Comparison of ENCODE assay signal across 8 mouse cellular contexts in the genomic region with DNA sequence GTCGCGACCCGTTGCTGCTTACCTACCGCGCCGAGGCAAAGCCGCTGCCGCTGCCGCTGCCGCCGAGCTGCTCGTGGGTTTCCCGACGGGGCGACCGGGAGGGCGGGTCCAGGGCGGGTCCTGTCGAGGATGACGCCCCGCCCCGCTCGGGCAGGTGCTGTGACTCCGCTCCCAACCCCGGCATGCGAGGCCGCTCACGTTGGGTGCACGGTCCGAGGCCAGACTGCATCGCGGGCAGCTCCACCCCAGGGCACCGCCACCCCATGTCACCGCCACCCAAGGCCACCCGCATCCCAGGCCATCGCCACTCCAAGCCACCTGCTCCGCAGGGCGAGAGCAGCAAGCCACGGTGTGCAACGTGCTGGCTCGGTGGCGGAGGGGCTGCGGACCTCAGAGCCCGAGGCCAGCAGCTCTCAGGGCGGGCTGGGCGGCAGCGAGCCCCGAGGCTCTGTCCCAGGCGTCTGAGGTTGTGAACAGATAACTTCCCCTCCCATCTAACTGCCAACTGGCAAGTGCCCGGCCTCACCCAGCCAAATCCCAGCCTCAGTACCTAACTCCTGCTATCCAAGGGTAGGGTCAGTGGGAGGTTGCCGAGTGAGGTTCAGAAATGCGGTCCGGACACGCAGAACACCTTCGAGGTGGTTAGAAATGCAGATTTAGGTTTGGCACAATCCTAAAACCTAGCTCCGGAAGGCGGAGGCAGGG. TPM values are rescaled to one million over a fixed set of nuclear protein-coding genes. Genes with fewer than 3 reads are reported as not detected.
A peak's percentile ranks its signal among the peaks of the same experiment; 100 is the strongest.
DNase-seq lines count a peak whose midpoint lies in the region; ATAC-seq and TF ChIP-seq lines count a peak whose summit lies in the region.

A gene (minus strand): TSS at position 96 of the 705 bp plus-strand sequence.

- H3K4me2 ChIP-seq in hindbrain, embryonic 13.5 days: peak within 1 kb of the TSS; percentile 60
- peak within 1 kb of the TSS; percentile 58 for H3K4me2 ChIP-seq in lung, embryonic 14.5 days
- H3K4me2 ChIP-seq in neural tube, embryonic 14.5 days (ENCODE audit: low read depth, low read length): peak within 1 kb of the TSS; percentile 48

- DNase-seq in left cerebral cortex, adult 8-10 months (ENCODE audit: low spot score in 2 of 2): no peak
- DNase-seq in left cerebral cortex, postnatal 14 days (ENCODE audit: low spot score in 2 of 2): no peak
- DNase-seq in lung, embryonic 14.5 days: peak; percentile 35
- peak; percentile 43 for DNase-seq in yolk sac, embryonic 10.5 days (ENCODE audit: low spot score)
- DNase-seq in right cerebral cortex, postnatal 4 days: no peak

- H3K4me1 ChIP-seq in hindbrain, embryonic 13.5 days (replicated peaks): peaks cover 13% of the 10 kb centered on the region
- no peaks in the 10 kb centered on the region for H3K4me1 ChIP-seq in lung, embryonic 14.5 days (ENCODE audit: insufficient read depth)
- peaks cover 7% of the 10 kb centered on the region; the same call in 1 of the 2 replicates for H3K4me1 ChIP-seq in neural tube, embryonic 14.5 days (ENCODE audit: control insufficient read depth, insufficient read depth, low read length)

- no peaks in the 10 kb centered on the region for H3K36me3 ChIP-seq in hindbrain, embryonic 13.5 days
- H3K36me3 ChIP-seq in lung, embryonic 14.5 days (ENCODE audit: insufficient read depth): no peaks in the 10 kb centered on the region
- no peaks in the 10 kb centered on the region for H3K36me3 ChIP-seq in neural tube, embryonic 14.5 days (ENCODE audit: control insufficient read depth, insufficient read depth, low read length)

- WGBS in hindbrain, embryonic 13.5 days: 4% methylated on average over 54 of the region's 57 CpGs
- 6% methylated on average over 39 of the region's 57 CpGs for WGBS in lung, embryonic 14.5 days
- 6% methylated on average over 42 of the region's 57 CpGs for WGBS in neural tube, embryonic 14.5 days

- intact Hi-C loops in left cerebral cortex, postnatal 14 days (cut with DNase I): no loop called here

- ATAC-seq in common myeloid progenitor, adult 5-6 weeks (replicated peaks; ENCODE audit: low read depth, poor library complexity, severe bottlenecking): peak; percentile 33
- ATAC-seq in hindbrain, embryonic 13.5 days (ENCODE audit: low FRiP score): no peak
- peak; percentile 44; the same call in 1 of the 2 replicates for ATAC-seq in lung, embryonic 14.5 days (ENCODE audit: insufficient read depth)
- no peak for ATAC-seq in neural tube, embryonic 14.5 days (ENCODE audit: low read depth)

- no peaks in the 10 kb centered on the region for H3K9me3 ChIP-seq in hindbrain, embryonic 13.5 days
- H3K9me3 ChIP-seq in lung, embryonic 14.5 days (ENCODE audit: low read depth, low read length): no peaks in the 10 kb centered on the region
- no peaks in the 10 kb centered on the region for H3K9me3 ChIP-seq in neural tube, embryonic 14.5 days (ENCODE audit: control insufficient read depth, low read length)

- TF ChIP-seq CTCF in lung, embryonic 14.5 days (IDR thresholded peaks at IDR 0.05; ENCODE audit: low read depth): no peak

- peak within 1 kb of the TSS; percentile 42 for H3K4me3 ChIP-seq in hindbrain, embryonic 13.5 days
- peak within 1 kb of the TSS; percentile 31 for H3K4me3 ChIP-seq in lung, embryonic 14.5 days (ENCODE audit: low read depth, low read length)
- H3K4me3 ChIP-seq in neural tube, embryonic 14.5 days (ENCODE audit: low read depth, low read length): peak within 1 kb of the TSS; percentile 26

- no peak within 1 kb of the TSS for H3K27ac ChIP-seq in hindbrain, embryonic 13.5 days
- H3K27ac ChIP-seq in lung, embryonic 14.5 days (ENCODE audit: low read depth): no peak within 1 kb of the TSS
- no peak within 1 kb of the TSS for H3K27ac ChIP-seq in neural tube, embryonic 14.5 days (ENCODE audit: low read depth, low read length)

- H3K27me3 ChIP-seq in hindbrain, embryonic 13.5 days: peaks cover 59% of the 10 kb centered on the region
- peaks cover 41% of the 10 kb centered on the region for H3K27me3 ChIP-seq in lung, embryonic 14.5 days (ENCODE audit: insufficient read depth, low read length)
- peaks cover 22% of the 10 kb centered on the region for H3K27me3 ChIP-seq in neural tube, embryonic 14.5 days (ENCODE audit: control insufficient read depth, insufficient read depth, low read length)

- peak within 1 kb of the TSS; percentile 61 for H3K9ac ChIP-seq in hindbrain, embryonic 13.5 days
- H3K9ac ChIP-seq in lung, embryonic 14.5 days: no peak within 1 kb of the TSS
- H3K9ac ChIP-seq in neural tube, embryonic 14.5 days (replicated peaks; ENCODE audit: low read depth, low read length): no peak within 1 kb of the TSS; the same call in 1 of the 2 replicates

RNA-seq across cellular contexts. Expression of the gene that starts here (rescaled TPM):
- 10 to 100 TPM; 12.4 to 15.1 (median 14.4) TPM for total RNA-seq in left cerebral cortex, adult 8-10 months (2022)
- 1 to 10 TPM in 1 of 2 experiments, under 1 TPM in 1; 0.97 to 2.0 TPM for total RNA-seq in left cerebral cortex, postnatal 14 days (2021)
- total RNA-seq in common myeloid progenitor, adult 5-6 weeks (2017): 42.7 and 49.2 TPM in 2 replicates
- 0.13 and 0.17 TPM in 2 replicates for polyA plus RNA-seq in hindbrain, embryonic 13.5 days (2015; fragmentation: Nextera tagmentation; extraction: Ambion mirVana)
- 0.07 and 0.25 TPM in 2 replicates for polyA plus RNA-seq in lung, embryonic 14.5 days (2014; fragmentation: Nextera tagmentation; extraction: Ambion mirVana)
- polyA plus RNA-seq in neural tube, embryonic 14.5 days (2014; fragmentation: Nextera tagmentation; extraction: Ambion mirVana): 0.15 and 0.53 TPM in 2 replicates

Comparison
In these comparisons a context has a peak if more than half of its experiments do, and no peak if none do; other contexts are left out.
1. RNA of the gene that starts here (total RNA-seq): 42.7 to 49.2 TPM in common myeloid progenitor, adult 5-6 weeks and 12.4 to 15.1 TPM in left cerebral cortex, adult 8-10 months; 0.97 to 2.0 TPM in left cerebral cortex, postnatal 14 days; every median in the first group is over 4 times any median in the second.
2. Peak in DNase-seq, ATAC-seq, H3K4me3 ChIP-seq and H3K4me2 ChIP-seq in lung, embryonic 14.5 days; RNA of the gene not detected or under 1 TPM.
3. Peak in every context shown above with its lines, with median percentiles within 50 percentile points of each other: H3K4me2 ChIP-seq and H3K4me3 ChIP-seq.